Mouse (Mus musculus): ENCODE results near the gene Pskh1. TPM values are rescaled to one million over a fixed set of nuclear protein-coding genes. Genes with fewer than 3 reads are reported as not detected.

The Pskh1 gene
- polyA plus RNA-seq, 1 experiment = 20.2 TPM

GRCm38 (mm10) chr8:105892432-105892831, 7.8 kb upstream of the Pskh1 start:
- 86% methylated on average over 6 of the region's 6 CpGs for WGBS
- H3K36me3 ChIP-seq (ENCODE audit: control insufficient read depth, insufficient read depth, low read length) = peaks cover 45% of the 10 kb centered on the region

GRCm38 (mm10) chr8:105893339-105893738, 6.9 kb upstream of the Pskh1 start, which contains the start of gene Nrn1l:
Gene Nrn1l (plus strand): TSS chr8:105893567.
- TF ChIP-seq POLR2A (IDR thresholded peaks at IDR 0.05; ENCODE audit: low read depth, low read length) = no peak
- no peak for TF ChIP-seq CTCF (IDR thresholded peaks at IDR 0.05; ENCODE audit: extremely low read depth, insufficient read length, insufficient replicate concordance, low read depth, low read length)
- H3K4me1 ChIP-seq (ENCODE audit: control insufficient read depth, insufficient read depth, insufficient read length, low read length) = no peaks in the 10 kb centered on the region
- peaks cover 36% of the 10 kb centered on the region for H3K36me3 ChIP-seq (ENCODE audit: control insufficient read depth, insufficient read depth, low read length)
- H3K4me3 ChIP-seq (ENCODE audit: low read depth, low read length) = no peak within 1 kb of the TSS
- no peak within 1 kb of the TSS for H3K27ac ChIP-seq (ENCODE audit: insufficient read depth, low read depth, low read length)
- WGBS = 33% methylated on average over 11 of the region's 11 CpGs
- no peaks in the 10 kb centered on the region for H3K27me3 ChIP-seq (ENCODE audit: control insufficient read depth, insufficient read depth, low read length)

More at GRCm38 (mm10) chr8:105892432-105892831, 7.8 kb upstream of the Pskh1 start:
- TF ChIP-seq POLR2A (IDR thresholded peaks at IDR 0.05; ENCODE audit: low read depth, low read length) (no peak), CTCF (IDR thresholded peaks at IDR 0.05; ENCODE audit: extremely low read depth, insufficient read length, insufficient replicate concordance, low read depth, low read length) (peak; percentile 47; the same call in 1 of the 2 replicates)
- Histone ChIP-seq H3K4me3 (ENCODE audit: low read depth, low read length) (no peak overlapping the region), H3K27me3 (ENCODE audit: control insufficient read depth, insufficient read depth, low read length) (no peaks in the 10 kb centered on the region), H3K4me1 (ENCODE audit: control insufficient read depth, insufficient read depth, insufficient read length, low read length) (no peaks in the 10 kb centered on the region), H3K27ac (ENCODE audit: insufficient read depth, low read depth, low read length) (no peak overlapping the region)

- WGBS = 47% methylated on average over 9 of the region's 9 CpGs
- TF ChIP-seq CTCF (IDR thresholded peaks at IDR 0.05; ENCODE audit: extremely low read depth, insufficient read length, insufficient replicate concordance, low read depth, low read length) (no peak), POLR2A (IDR thresholded peaks at IDR 0.05; ENCODE audit: low read depth, low read length) (no peak)
- no peaks in the 10 kb centered on the region for H3K4me1 ChIP-seq (ENCODE audit: control insufficient read depth, insufficient read depth, insufficient read length, low read length)
- no peaks in the 10 kb centered on the region for H3K36me3 ChIP-seq (ENCODE audit: control insufficient read depth, insufficient read depth, low read length)
- H3K27ac ChIP-seq (ENCODE audit: insufficient read depth, low read depth, low read length) = no peak overlapping the region
- no peak overlapping the region for H3K4me3 ChIP-seq (ENCODE audit: low read depth, low read length)
- no peaks in the 10 kb centered on the region for H3K27me3 ChIP-seq (ENCODE audit: control insufficient read depth, insufficient read depth, low read length)
These were observed 2.3 kb upstream of the Pskh1 start for GRCm38 (mm10) chr8:105897801-105898480.

GRCm38 (mm10) chr8:105900941-105901616, 838 bp downstream of the Pskh1 start:
- 21% methylated on average over 16 of the region's 16 CpGs for WGBS
- H3K27ac ChIP-seq (ENCODE audit: insufficient read depth, low read depth, low read length) = peak overlapping the region; percentile 34; the same call in 1 of the 2 replicates
- TF ChIP-seq POLR2A (IDR thresholded peaks at IDR 0.05; ENCODE audit: low read depth, low read length) (no peak), CTCF (IDR thresholded peaks at IDR 0.05; ENCODE audit: extremely low read depth, insufficient read length, insufficient replicate concordance, low read depth, low read length) (no peak)

GRCm38 (mm10) chr8:105919390-105919789, 19.1 kb downstream of the Pskh1 start:
- Histone ChIP-seq H3K4me1 (ENCODE audit: control insufficient read depth, insufficient read depth, insufficient read length, low read length) (no peaks in the 10 kb centered on the region), H3K4me3 (ENCODE audit: low read depth, low read length) (no peak overlapping the region), H3K27ac (ENCODE audit: insufficient read depth, low read depth, low read length) (no peak overlapping the region), H3K36me3 (ENCODE audit: control insufficient read depth, insufficient read depth, low read length) (0 out of 2 replicates have a peak, but pooled peaks cover 3% of the 10 kb centered on the region), H3K27me3 (ENCODE audit: control insufficient read depth, insufficient read depth, low read length) (no peaks in the 10 kb centered on the region)
- no peak for TF ChIP-seq POLR2A (IDR thresholded peaks at IDR 0.05; ENCODE audit: low read depth, low read length)
- WGBS = 83% methylated on average over 3 of the region's 3 CpGs

More at GRCm38 (mm10) chr8:105900941-105901616, 838 bp downstream of the Pskh1 start:
- Histone ChIP-seq H3K27me3 (ENCODE audit: control insufficient read depth, insufficient read depth, low read length) (no peaks in the 10 kb centered on the region), H3K4me1 (ENCODE audit: control insufficient read depth, insufficient read depth, insufficient read length, low read length) (no peaks in the 10 kb centered on the region), H3K4me3 (ENCODE audit: low read depth, low read length) (peak overlapping the region; percentile 94), H3K36me3 (ENCODE audit: control insufficient read depth, insufficient read depth, low read length) (peaks cover 2% of the 10 kb centered on the region; the same call in 1 of the 2 replicates)

- WGBS = 88% methylated on average over 3 of the region's 3 CpGs
- Histone ChIP-seq H3K27ac (ENCODE audit: insufficient read depth, low read depth, low read length) (no peak overlapping the region), H3K27me3 (ENCODE audit: control insufficient read depth, insufficient read depth, low read length) (no peaks in the 10 kb centered on the region; the same call in 1 of the 2 replicates), H3K4me1 (ENCODE audit: control insufficient read depth, insufficient read depth, insufficient read length, low read length) (no peaks in the 10 kb centered on the region), H3K36me3 (ENCODE audit: control insufficient read depth, insufficient read depth, low read length) (peaks cover 3% of the 10 kb centered on the region; the same call in 1 of the 2 replicates), H3K4me3 (ENCODE audit: low read depth, low read length) (no peak overlapping the region)
- TF ChIP-seq POLR2A (IDR thresholded peaks at IDR 0.05; ENCODE audit: low read depth, low read length) (no peak), CTCF (IDR thresholded peaks at IDR 0.05; ENCODE audit: extremely low read depth, insufficient read length, insufficient replicate concordance, low read depth, low read length) (no peak)
These were observed 24.9 kb downstream of the Pskh1 start for GRCm38 (mm10) chr8:105925123-105925522.

GRCm38 (mm10) chr8:105930602-105931001, 30.4 kb downstream of the Pskh1 start:
- H3K4me3 ChIP-seq (ENCODE audit: low read depth, low read length) = no peak overlapping the region
- 0 out of 2 replicates have a peak, but pooled peaks cover 3% of the 10 kb centered on the region for H3K4me1 ChIP-seq (ENCODE audit: control insufficient read depth, insufficient read depth, insufficient read length, low read length)
- no peaks in the 10 kb centered on the region; the same call in 1 of the 2 replicates for H3K27me3 ChIP-seq (ENCODE audit: control insufficient read depth, insufficient read depth, low read length)
- no peak overlapping the region for H3K27ac ChIP-seq (ENCODE audit: insufficient read depth, low read depth, low read length)
- TF ChIP-seq POLR2A (IDR thresholded peaks at IDR 0.05; ENCODE audit: low read depth, low read length) = no peak
- peak; percentile 87; the same call in 1 of the 2 replicates for TF ChIP-seq CTCF (IDR thresholded peaks at IDR 0.05; ENCODE audit: extremely low read depth, insufficient read length, insufficient replicate concordance, low read depth, low read length)
- peaks cover 16% of the 10 kb centered on the region for H3K36me3 ChIP-seq (ENCODE audit: control insufficient read depth, insufficient read depth, low read length)
- WGBS = 31% methylated on average over 8 of the region's 8 CpGs
